Mouse (Mus musculus): ENCODE results near the gene Serpinh1. TPM values are rescaled to one million over a fixed set of nuclear protein-coding genes. Genes with fewer than 3 reads are reported as not detected.

The Serpinh1 gene
- polyA plus RNA-seq (2012; rRNA removed), result 27.5 and 31.8 TPM in 2 replicates

DNA sequence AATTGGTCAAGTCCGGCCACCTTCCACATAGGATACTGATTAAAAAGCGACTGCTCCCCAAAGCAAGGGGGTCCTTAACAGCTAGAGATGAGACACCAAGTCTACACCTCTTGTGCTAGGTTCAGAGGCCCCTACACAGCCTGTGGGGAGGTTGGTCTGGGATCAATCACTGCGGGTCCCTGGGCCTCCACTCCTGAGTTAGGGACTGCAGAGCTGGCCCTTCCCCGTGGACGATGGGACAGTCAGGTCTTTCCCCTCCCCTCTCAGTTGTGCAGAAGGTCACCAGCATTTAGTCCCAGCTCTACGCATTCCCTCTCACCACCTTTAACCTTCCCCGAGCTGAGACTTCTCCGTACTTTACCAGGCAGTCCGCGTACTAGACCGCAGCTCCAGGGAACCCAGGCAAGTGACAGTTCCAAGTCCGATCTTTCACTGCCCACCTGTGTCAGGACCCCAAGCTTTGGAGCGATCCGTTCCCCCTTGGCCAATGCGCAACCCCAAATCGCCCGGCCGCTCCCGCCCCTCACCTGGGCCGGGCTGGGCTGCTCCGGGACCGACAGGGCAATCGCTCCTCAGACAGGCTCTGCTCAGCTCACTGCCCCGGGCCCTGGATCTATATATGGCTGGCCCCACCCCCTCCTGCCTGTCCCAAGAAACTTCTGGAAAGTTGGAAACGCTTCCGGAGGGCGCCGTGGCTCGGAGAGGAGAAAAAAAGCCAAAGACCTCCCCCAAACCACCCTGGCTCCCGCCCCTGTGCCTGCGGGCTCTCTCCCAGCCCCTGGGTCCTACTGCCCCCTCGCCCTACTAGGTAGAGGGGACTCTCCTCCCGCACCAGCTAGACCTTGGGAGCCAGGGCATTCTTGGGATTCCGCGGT, at the start of gene Serpinh1:
TSS of gene Serpinh1 (minus strand) at position 714 of the 875 bp plus-strand sequence.
- peak in 1 of 2 experiments; percentile 48 for DNase-seq (ENCODE audit: extremely low spot score in 1 of 2, low spot score in 1 of 2)

DNA sequence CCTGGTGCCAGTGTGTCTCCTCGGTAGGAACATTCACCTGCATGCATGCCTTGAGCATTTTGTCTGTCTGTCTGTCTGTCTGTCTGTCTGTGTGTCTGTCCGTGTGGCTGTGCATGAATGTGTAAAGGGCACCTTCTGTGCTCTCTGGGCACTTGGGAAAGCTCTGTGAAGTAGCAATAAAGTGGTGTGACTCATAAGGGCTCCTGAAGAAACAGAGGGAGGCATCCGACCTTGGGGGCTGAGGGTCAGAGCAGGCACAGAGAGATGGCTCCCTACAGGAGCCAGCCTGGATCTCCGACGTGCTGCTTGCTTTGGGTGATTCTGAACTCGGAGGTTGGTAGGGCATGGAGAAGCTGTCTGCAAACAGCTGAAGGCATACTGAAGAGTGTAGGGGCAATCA, 49.4 kb upstream of the Serpinh1 start:
- DNase-seq (ENCODE audit: extremely low spot score in 1 of 2, low spot score in 1 of 2), result no peak

DNA sequence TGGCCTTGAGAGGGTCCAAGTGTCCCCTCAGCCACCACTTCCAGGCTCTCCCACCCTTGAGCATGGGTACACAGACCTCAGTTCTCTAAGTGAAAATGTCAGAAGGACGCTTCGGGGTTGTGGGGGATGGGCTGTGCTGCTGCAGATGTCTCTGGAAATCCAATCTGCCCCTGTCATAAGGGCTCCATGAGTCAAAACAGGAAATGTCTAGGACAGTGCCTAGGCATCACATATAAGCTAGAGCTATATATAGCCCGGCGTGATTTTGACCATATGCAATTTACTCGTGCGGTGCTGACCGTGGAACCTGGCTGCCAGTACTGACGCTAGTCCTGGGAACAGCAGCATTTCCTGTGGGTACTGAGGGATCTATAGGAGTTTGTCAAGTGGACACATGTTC, 48.3 kb upstream of the Serpinh1 start:
- no peak for DNase-seq (ENCODE audit: extremely low spot score in 1 of 2, low spot score in 1 of 2)

DNA sequence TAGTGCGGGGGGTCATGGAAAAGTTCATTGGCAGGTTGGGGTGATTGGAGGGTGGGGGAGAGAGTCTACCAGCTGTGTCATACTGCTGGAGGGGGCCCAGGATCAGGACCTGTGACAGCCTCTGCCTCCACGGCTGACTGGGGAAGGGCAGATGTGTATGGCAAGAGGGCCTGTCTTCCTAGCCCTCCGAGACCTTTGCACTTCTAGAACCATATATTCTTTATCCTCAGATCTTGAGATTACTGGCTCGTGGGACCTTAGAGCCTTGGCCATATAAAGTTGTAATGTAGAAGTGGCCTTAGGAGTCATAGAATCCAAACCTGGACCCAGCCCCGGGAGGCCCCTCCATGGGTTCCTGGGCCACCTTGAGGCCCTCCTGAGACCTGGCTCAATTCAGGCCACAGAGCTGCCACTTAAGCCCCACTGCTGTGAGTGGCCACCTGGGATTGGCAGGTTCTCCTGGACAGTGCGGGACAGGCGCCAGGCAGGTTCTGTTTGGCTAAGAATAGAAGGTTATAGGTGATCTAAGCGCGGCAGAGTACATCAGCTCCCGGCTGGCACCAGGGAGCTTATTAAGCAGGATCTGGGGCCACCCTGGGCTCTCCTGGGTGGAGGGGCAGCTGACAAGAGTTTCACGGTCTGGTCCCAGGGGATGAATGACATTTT, 44.1 kb upstream of the Serpinh1 start:
- DNase-seq (ENCODE audit: extremely low spot score in 1 of 2, low spot score in 1 of 2), result no peak

DNA sequence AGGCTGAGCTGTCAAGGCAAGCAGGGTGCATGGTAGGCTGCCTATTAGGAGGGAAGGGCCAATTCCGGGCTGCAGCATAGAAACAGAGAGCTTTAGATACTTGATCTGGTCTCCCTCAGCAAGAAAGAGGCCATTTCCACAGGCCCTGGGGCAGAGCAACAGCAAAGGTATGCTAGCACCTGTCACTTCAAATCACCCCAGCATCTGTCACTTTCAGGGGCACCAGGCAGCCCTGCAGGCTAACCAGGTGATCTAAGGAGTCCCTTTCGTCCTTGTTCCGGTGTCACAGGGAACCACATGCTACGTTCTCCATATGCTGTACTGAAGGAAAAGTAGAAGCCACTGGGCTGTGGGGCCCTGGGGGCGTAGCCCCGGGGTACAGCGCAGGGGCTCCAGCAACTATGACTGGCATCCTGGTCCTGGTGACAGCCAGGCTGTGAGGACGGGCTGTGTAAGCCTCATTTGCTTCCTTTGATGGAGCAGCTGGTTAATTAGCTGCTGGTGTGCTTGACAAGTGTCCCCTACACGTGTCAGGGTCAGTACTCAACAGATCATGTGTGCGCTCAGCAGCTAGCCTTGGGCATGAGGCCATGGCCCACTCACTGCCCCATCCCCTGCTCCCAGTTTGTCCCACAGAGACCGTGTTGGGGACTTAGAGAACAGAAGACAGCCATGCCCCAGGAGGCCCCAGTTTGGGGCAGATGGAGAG, 43.0 kb upstream of the Serpinh1 start:
- DNase-seq (ENCODE audit: extremely low spot score in 1 of 2, low spot score in 1 of 2), result no peak

DNA sequence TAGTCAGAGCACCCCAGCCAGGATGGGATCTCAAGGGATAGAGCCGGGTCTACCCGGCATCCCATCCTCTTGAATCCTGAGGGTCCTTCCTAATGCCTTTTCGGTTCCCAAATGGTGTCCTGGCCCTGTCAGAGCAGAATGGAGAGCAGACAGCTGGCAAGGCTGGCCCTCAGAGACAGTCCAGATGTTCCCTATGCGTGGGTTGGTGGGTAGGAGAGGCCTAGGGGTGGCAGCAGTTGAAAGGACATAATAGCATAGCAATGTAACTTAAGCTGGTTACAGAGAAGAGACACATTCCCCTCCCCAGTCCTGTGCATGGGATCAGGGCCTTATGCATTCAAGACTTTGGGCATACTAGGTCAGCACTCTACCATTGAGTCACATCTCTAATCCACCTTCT, 42.3 kb upstream of the Serpinh1 start:
- DNase-seq (ENCODE audit: extremely low spot score in 1 of 2, low spot score in 1 of 2), result no peak

DNA sequence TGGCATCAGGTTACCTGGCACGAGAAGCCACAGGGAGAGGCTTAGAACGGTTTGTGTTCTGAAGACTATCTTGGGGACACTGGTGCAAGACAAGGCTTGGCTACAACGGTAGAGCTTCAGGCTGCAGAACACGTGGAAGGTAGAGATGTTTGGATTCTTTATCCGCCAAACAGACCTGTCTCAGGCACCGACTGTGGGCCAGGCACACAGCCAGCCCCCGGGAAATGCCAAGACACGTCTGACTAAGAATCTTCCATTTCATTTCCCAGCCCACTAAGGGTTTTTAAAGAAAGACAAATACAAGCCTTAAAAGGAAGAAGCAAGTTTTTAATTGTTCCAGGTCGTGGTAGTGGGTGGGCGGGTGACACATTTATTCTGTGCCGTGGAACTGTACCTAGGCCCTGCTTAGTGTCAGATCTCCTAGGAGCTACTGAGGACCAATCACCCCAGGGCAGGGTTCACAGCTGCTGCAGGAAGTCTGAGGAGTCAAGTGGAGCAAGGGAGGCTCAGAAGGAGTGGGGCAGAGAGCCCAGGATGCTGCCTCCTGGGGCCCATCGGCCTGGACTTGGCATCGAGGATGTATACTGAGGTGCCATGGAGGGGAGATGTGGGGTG, 40.8 kb upstream of the Serpinh1 start:
- DNase-seq (ENCODE audit: extremely low spot score in 1 of 2, low spot score in 1 of 2), result peak in 1 of 2 experiments; percentile 75

DNA sequence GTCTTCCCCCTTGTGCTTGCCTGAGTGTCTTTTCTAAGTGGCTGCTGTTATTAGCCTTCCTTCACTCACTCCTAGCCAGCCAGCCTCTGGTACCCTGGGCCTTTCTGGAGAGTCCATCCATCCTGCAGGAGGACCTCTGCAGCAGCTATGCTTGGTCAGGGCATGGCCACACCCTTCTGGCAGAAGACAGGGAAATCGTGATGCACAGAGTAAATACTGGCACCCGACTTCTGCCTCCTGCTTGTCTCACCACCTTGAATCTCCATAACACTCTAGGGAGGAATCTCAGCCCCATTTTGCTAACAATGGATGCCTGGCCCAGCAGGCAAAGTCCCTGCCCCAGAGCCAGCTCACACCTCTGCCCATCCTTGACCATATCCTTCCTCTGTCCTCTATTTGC, 39.7 kb upstream of the Serpinh1 start:
- DNase-seq (ENCODE audit: extremely low spot score in 1 of 2, low spot score in 1 of 2), result no peak

DNA sequence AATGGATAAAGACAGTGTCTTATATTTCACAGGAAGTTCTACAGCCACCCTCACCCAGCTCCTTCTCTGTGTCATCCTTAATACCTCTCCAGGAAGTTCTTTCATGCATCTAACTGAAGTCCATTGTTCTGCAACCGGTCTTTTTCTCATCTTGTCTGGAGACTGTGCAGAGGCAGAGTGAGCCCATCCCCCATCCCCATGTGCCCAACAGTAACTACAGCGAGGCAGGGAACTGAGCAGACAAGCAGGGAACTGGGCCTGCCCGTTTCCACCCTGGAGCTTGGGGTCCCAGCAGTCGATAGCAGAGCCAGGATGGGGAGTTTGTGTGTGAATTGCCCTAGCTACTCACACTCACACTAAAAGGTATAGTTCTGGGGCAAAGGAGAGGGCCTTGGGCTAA, 37.5 kb upstream of the Serpinh1 start:
- no peak for DNase-seq (ENCODE audit: extremely low spot score in 1 of 2, low spot score in 1 of 2)

DNA sequence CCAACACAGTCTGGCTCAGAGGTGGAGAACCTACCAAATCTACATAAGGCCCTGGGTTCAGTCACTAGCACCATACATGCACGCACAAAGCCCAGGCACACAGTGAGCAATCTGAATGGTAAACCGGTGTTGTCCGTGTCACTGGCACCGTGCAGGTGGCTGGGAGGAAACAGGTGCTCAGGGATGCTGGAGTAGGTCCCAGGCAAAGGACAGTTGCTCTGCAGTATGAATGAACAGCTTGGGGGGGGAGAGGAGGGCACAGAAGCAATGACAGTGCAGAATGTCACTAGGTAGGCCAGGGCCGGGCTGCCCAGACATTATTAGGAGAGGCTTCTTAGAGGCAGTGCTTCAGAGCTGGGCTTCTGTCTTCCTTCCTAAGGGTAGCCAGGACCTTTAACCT, 34.3 kb upstream of the Serpinh1 start:
- DNase-seq (ENCODE audit: extremely low spot score in 1 of 2, low spot score in 1 of 2), result no peak

DNA sequence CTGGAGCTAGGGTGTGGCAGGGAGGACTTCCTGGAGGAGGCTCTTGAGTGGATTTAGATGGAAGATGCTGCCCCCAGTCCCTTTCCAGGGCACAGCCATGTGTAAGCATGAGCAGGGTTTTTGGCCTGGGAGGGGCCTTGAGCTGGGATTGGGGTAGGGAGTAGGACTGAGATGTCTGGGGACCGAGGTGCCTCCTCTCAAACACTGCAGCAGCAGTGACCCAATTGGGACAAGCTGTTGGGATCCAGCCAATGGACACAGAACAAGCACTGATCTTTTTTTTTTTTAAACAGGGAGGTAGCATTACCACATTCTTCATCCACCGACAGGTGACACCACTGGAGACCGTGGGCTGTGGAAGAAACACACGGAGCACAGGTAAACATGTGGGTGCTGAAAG, 33.8 kb upstream of the Serpinh1 start:
- DNase-seq (ENCODE audit: extremely low spot score in 1 of 2, low spot score in 1 of 2), result no peak

DNA sequence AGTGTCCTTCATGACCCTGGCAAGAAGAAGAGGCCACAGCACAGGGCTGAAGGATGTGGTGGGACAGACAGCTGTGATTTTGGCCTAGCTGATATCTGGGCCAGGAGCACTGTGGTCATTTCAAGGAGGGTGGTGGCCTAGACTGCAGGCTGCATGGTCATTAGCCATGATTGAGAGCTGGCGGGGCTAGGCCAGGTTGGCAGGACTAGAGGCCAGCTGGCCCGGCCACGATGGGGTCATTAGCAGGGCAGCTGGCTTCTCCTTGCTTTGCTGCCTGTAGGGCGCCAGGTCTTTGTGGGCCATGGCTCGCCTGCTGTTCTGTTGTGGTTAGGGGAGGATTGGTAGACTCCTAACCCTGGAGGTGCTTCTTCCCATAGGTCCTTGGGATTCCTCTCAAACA, 33.0 kb upstream of the Serpinh1 start:
- no peak for DNase-seq (ENCODE audit: extremely low spot score in 1 of 2, low spot score in 1 of 2)

DNA sequence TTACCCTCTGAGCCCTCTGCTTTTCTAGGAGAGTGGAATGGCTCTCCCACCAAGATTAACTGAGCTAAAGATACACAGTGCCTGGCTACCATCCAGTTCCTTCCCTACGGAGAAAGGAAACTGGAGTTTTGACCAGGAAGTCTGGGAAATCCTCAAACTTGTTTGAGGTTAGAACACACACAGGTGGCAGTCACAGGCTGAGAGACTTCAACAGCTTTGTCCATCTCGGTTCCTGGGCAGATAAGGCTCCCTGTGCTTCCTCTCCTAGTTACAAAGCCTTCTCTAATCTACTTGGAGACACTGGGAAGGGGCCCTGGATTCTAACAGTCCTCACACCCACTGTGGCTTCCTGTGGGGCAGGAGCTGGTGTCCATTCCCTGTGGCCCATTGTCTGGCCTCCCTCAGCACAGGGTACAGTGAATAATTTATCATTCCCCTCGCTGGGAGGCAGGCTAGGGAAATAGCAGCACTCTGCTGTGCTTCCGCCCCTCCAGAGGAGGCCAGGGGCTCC, 31.1 kb upstream of the Serpinh1 start:
- no peak for DNase-seq (ENCODE audit: extremely low spot score in 1 of 2, low spot score in 1 of 2)

DNA sequence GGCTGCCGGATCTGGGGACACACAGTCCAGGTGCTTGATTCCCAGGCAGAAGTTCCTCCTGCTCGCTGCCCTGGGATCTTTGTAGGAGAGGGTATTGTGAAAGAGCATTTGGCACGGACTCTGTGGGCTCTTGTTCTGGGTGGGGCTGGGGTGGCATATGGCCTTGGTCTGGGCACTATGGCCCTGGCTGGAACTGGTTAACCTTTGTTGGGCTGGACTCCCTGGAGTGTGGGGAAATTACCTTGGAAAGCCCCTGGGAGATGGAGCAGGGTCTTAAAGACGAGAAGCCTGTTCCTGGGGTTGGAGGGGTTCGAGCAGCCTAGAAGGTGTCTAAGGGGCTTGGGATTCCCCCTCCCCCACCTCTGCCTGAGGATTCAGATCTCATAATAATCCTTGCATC, 30.2 kb upstream of the Serpinh1 start:
- no peak for DNase-seq (ENCODE audit: extremely low spot score in 1 of 2, low spot score in 1 of 2)

DNA sequence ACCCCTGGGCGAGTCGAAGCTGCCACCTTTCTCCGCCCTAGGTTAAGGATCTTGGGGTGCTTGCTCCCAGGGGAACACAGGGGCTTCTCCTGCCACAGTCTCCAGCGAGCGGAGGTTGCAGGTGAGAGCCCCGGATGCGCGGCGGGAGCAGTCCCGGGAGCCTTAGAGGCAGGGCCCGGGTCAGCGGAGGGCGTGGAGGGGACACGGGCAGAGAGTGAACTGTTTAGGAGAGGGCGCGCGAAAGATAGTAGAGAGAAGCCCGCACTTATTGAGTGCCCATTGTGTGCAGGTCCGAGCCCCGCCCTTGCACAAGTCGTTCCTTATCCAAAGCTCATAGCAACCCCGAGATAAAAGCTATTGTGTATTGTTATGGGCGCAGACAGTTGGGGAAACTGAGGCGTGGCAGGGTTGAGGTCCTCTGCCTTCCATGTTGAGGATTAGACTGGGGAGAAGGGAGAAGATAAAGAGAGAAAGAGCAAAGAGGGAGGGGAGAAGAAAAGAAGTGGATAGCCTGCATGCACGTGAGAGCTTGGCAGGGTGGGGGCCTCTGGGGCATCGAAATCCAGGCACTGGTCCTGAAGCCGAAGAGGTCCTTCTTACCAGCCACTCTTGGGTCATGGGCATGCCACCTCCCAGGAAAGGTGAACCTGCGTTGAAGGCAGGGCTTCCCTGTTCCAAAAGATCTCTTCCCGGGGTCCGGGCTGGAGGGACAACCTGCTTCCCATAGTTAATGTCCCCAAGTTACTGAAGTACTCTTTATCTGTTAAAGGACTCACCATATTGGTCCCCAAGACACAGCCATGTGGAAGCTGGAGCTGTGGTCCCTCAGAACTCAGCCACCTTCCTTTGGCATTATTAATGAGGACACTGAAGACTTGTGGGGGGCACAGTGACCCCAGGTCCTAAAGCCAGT, 29.3 kb upstream of the Serpinh1 start:
- DNase-seq (ENCODE audit: extremely low spot score in 1 of 2, low spot score in 1 of 2), result no peak

DNA sequence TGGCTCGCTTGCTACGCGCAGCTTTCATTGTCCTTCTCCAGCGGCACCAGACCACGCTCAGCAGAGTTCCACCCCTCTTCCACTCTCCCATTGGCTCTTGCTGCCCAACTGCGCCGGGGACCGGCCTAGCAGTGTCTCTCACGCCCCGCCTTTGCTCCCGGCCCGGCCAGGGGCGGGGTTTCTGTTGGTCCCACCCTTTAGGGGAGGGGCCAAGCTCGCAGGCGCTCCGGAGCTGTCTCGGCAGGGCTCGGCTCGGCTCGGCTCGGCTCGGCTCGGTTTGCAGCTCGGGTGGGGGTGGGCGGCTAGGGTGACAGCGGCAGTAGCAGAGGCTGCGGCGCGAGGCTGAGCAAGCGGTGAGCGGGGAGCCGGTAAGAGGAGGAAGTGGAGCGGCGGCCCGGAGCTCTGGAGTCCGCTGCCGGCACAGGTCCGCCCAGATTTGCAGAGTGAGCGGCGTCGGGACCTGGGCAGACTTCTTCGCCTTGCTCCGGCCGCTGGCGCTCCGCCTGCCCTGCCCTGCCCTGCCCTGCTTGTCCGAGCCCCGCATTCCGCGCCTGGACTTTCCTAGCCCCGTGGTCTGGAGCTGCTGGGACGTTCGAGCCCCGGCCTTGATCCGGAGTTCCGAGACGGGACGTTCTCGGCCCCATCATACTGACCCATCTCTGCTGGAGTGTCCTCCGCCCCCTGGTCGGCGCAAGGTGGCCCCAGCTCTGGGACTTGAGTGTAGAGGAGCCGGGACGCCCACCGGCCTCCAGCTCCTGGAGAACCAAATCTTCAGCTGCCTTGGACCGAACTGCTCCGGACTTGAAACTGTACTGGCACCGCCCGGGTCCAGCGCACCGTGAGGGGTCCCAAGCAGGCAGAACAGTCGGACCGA, 28.4 kb upstream of the Serpinh1 start, which contains the start of gene Gdpd5:
TSS of gene Gdpd5 (plus strand) at position 201 of the 874 bp plus-strand sequence.
- DNase-seq (ENCODE audit: extremely low spot score in 1 of 2, low spot score in 1 of 2), result peak; percentile 95 to 99

DNA sequence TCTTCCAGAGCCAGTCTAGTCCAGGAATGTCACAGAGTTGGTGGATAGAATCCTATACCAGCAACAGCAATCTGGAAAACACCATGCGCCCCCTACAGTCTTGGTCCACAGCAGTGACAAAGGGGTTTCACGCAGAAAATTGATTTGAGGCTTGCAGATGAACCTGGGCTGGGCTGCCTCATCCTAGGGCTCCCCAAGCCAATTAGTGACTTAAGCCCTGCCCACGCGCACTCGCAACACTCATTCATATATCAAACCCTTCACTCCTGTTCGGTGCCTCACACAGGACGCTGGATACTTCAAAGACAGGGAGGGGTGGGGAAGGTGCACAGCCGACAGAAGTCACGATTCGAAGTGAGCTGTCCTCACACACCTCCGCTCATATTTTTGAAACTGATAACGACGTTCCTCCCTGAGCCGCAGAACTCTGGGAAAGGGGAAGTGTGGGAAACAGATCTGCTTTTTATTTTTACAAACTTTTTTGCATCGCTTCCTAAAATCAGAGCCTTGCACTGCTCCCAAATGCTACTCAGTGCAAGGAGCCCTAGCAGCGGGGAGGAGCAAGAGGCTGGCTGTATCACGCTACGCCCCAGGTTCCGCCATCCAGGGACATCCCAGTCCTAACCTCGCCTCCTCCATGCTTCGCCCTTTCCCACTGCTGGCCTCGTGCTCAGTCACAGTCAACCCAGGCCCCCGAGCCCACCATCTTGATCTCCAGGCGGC, 27.6 kb upstream of the Serpinh1 start:
- DNase-seq (ENCODE audit: extremely low spot score in 1 of 2, low spot score in 1 of 2), result peak; percentile 46 to 66

DNA sequence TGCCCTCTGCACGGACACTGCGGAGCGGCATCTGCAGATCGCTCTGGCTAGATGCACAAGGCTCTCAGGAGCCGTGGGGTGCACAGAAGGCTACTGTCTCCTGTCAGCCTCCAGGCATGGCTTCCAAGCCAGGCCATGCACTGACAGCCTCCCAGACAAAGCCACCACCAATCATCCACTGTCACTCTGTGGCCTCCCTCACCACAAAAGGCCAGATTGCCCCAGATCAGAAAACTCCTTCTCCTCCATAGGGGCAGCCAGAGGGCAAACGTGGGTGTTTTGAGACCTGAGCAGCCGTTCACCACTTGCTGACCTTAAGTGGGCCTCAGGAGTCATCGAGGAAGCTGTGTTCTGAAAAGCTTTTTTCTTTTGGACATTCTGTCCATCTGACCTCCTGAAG, 25.8 kb upstream of the Serpinh1 start:
- DNase-seq (ENCODE audit: extremely low spot score in 1 of 2, low spot score in 1 of 2), result no peak

All from frontal cortex, adult 2 months (tissue).